Mouse (Mus musculus) ovary, postnatal 10 days (tissue): ENCODE results near the gene Kif2a.
"Not testable (repeated sequence)": the region's sequence is repeated elsewhere in the genome, so short reads cannot be mapped to it uniquely, and the experiment has no call there.

Source experiments
- DNase-seq: peaks from one replicate; pipeline ENCODE4 v3.0.0; 2022; ENCODE audit warnings: low spot score

Kif2a gene

GRCm38 (mm10) chr13:107022266-107023171, 593 bp upstream of the Kif2a start:
- peak; percentile 35 for DNase-seq

DNA sequence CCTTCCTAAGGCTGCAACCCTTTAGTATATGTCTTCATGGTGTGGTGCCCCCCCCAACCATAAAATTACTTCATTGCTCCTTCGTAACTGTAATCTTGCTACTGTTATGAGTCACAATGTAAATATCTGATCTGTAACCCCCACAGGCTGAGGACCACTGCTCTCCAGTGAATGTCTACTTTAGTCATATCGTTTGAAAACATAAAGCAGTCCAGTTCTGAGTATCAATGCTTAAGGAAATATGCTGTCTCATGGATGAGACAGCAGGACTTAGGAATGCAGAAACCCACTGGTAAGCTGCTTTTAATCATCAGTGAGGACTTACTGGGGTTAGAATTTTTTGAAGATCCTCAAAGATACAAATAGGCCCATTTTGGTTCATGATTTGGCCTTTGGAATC, 2.5 kb downstream of the Kif2a start:
- DNase-seq, result no peak

DNA sequence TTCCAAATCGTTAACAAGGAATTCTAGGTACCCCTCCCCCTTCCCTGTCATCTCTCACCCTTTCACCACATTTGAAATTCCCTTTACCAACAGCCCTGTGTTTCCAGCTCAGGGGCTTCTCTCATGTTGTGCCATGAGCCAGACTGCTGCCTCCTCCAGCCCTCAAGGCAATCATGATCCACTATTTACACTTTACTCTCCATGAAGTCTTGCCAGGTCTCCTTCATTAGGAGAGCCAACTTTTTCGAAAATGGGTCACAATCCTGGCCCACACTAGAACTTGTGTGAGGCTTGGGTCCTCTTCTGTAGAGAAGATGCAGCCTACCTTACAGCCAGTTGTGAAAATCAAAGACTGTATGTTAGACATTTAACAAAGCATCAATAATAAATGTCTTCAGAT, 8.0 kb downstream of the Kif2a start:
- no peak for DNase-seq

- no peak for DNase-seq
These were observed 10.3 kb downstream of the Kif2a start for GRCm38 (mm10) chr13:107011618-107012017.

DNA sequence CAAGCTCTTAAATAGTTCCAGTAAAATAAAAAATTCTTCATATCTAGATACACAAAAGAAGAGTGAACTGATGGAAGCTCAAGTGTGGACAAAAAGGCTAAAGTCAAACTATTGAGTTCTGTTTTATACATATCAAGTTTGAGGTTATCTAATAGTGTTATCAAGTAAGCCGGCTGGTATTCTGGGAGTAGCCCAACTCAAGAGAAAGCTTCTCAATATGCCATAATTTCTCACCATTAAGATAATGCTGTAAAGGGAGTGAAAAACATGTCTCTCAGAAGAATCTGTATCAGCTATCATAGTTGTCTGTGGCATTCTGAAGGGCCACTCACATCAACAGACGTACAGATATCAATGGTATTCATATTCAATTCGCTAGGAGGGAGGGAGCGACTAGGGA, 13.8 kb downstream of the Kif2a start:
- no peak for DNase-seq

- DNase-seq, result no peak
These were observed 18.7 kb downstream of the Kif2a start for GRCm38 (mm10) chr13:107003211-107003610.

DNA sequence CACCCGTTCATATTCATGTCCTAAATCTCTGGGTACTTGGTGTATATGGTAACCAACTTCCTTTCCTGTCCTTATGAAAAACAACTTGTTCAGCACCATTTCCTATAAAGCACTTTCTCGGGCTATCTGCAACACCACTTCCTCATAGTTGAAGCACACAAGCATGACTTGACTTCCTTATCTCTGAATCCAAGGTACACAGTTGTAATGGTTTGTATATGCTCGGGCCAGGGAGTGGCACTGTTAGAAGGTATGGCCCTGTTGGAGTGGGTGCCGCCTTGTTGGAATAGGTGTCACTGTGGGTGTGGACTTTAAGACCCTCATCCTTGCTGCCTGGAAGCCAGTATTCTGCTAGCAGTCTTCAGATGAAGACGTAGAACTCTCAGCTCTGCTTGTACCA, 23.3 kb downstream of the Kif2a start:
- DNase-seq, result no peak

- DNase-seq, result no peak
These were observed 23.9 kb downstream of the Kif2a start for GRCm38 (mm10) chr13:106998026-106998425.

- DNase-seq, result not testable (repeated sequence)
These were observed 24.4 kb downstream of the Kif2a start for GRCm38 (mm10) chr13:106997557-106997956.

- DNase-seq, result no peak
These were observed 25.0 kb downstream of the Kif2a start for GRCm38 (mm10) chr13:106996891-106997290.

- no peak for DNase-seq
These were observed 60.4 kb downstream of the Kif2a start for GRCm38 (mm10) chr13:106961496-106961895.

DNA sequence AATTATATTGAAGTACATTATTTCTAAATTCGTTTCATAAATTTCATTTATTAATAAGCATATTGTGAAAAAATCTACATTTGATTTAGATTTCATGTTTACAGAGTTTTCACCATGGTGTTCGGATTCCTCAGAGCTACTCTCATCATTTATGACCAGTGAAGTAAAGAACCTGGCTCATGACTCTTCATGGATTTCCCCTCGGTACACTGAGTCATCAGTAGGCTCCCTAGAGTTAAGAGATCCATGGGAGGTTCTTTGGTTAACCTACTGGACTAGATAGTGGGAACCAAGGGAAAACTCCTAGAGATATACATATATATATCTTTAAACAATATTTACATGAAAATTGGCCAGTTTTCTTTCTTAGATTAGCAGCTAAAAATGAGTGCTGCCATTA, 61.4 kb downstream of the Kif2a start:
- DNase-seq, result no peak

- no peak for DNase-seq
These were observed 63.6 kb downstream of the Kif2a start for GRCm38 (mm10) chr13:106958286-106958685.

- no peak for DNase-seq
These were observed 64.4 kb downstream of the Kif2a start for GRCm38 (mm10) chr13:106957554-106957953.

DNA sequence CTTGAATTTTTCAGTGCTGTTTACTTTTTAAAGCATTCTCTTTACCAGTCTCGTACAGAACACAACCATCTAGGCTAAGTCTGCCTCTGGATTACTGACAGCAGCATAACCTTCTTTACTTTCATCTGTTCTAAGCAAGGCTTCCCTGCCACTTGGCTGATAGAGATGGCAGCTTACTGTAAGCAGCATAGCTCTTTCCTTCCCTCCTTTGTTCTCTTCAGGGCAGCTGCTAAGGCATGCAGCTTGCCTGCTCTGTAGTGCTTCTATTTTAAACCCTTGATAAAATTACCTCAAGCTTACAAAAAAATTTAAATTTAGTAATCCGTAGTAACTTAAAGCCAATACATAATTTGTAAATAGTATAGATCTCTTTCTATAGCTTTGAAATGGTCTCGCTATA, 67.0 kb downstream of the Kif2a start:
- DNase-seq, result no peak

DNA sequence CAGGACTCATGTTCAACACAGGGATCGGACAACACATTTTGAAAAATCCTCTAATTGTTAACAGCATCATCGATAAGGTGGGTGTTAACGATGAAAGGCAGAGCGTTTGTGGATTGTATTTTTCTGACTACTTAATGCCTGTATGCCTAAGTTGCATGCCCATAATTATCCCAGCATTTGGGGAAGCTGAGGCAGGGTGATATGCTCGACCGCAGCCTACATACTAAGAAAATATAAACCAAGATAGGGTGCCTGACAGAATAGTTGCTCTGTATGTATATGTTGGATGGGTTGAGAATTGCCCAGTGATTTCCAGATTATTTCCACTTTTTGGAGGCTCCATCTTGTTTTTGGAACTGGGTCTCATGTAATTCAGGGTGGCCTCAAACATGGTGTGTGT, 74.3 kb downstream of the Kif2a start:
- DNase-seq, result no peak

GRCm38 (mm10) chr13:106946594-106947540, 75.1 kb downstream of the Kif2a start, which contains the start of gene Dimt1:
Dimt1 (plus strand) TSS chr13:106947127.
- peak; percentile 74 for DNase-seq

- no peak for DNase-seq
These were observed 76.4 kb downstream of the Kif2a start for GRCm38 (mm10) chr13:106945518-106945917.

GRCm38 (mm10) chr13:106942721-106943120, 79.2 kb downstream of the Kif2a start:
- no peak for DNase-seq

DNA sequence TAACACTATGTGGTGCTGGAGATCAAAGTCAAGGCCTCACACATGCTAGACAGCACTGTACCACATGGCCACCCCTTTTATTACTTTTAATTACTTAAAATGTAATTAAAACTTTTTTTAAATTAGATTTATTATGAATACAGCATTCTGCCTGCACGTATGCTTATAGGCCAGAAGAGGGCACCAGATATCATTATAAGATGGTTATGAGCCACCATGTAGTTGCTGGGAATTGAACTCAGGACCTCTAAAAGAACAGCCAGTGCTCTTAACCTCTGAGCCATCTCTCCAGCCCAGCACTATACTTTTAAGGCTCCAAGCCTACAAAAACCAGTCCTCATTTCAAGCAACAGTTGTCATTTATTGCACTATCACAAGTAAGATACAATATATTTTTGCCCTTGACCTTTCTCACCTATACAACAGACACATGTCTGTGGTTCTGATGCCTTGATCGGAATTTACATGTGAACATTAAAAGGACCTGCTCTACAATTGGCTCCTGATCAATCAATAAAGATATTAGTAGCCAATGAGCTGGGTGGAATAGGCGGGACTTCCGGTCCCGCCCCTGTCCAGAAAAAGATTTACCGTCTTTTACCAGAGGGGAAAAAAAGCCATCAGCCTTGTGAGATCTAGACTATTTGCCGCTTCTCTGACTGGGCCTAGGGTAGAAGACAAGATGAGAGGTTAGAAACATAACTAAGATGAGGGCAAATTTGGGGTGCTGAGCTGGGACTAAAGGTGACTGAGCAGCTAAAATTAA, 80.5 kb downstream of the Kif2a start:
- no peak for DNase-seq

DNA sequence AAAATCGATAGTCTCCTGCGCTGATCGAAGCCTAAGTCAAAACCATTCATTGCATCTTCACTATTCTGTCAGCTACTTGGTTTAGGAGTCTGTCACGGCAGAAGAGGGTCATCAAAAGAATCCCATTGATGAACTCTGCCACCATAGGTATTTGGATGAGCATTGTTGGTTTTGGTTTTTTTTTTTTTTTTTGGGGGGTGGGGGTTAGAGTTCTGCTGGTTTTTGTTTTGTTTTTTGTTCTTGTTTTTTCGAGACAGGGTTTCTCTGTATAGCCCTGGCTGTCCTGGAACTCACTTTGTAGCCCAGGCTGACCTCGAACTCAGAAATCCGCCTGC, 84.8 kb downstream of the Kif2a start:
- no peak for DNase-seq
